ENCODE assay signal across 8 mouse cellular contexts in genomic region chr13:53783492-53783891, GRCm38 (mm10).
DNase-seq lines count a peak whose midpoint lies in the region; ATAC-seq lines count a peak whose summit lies in the region.

No protein-coding gene starts in this region.

- H3K27ac ChIP-seq in limb, embryonic 11.5 days (replicated peaks; ENCODE audit: low read depth, low read length), result no peak overlapping the region
- H3K27ac ChIP-seq in neural tube, embryonic 13.5 days (replicated peaks), result no peak overlapping the region

- DNase-seq in spleen, postnatal 10 days (ENCODE audit: low spot score in 2 of 2), result peak; percentile 5 to 48
- DNase-seq in spleen, adult 12 weeks (ENCODE audit: low spot score), result no peak
- peak; percentile 93 to 94 for DNase-seq in cerebellum, postnatal 14 days
- peak; percentile 46 to 78 for DNase-seq in frontal cortex, postnatal 25 days (ENCODE audit: low spot score in 2 of 2)
- peak; percentile 36 to 66 for DNase-seq in kidney, adult 8-10 months
- DNase-seq in limb, embryonic 11.5 days (ENCODE audit: low spot score), result peak; percentile 88
- peak; percentile 7 to 41 for DNase-seq in thymus, postnatal 10 days (ENCODE audit: low spot score in 2 of 2)

- no peaks in the 10 kb centered on the region for H3K4me1 ChIP-seq in limb, embryonic 11.5 days (ENCODE audit: control insufficient read depth, insufficient read depth, low read length)
- no peaks in the 10 kb centered on the region for H3K4me1 ChIP-seq in neural tube, embryonic 13.5 days (replicated peaks)

- H3K27me3 ChIP-seq in limb, embryonic 11.5 days (ENCODE audit: control insufficient read depth, insufficient read depth, low read length), result 0 out of 2 replicates have a peak, but pooled peaks cover 2% of the 10 kb centered on the region
- H3K27me3 ChIP-seq in neural tube, embryonic 13.5 days, result 0 out of 2 replicates have a peak, but pooled peaks cover 3% of the 10 kb centered on the region

- H3K36me3 ChIP-seq in limb, embryonic 11.5 days (ENCODE audit: control insufficient read depth, insufficient read depth, low read length), result no peaks in the 10 kb centered on the region
- no peaks in the 10 kb centered on the region for H3K36me3 ChIP-seq in neural tube, embryonic 13.5 days

- whole genome bisulfite sequencing in limb, embryonic 11.5 days, result 22% methylated on average over 6 of the region's 6 CpGs
- 22% methylated on average over 6 of the region's 6 CpGs for WGBS in neural tube, embryonic 13.5 days

- H3K4me2 ChIP-seq in limb, embryonic 11.5 days (ENCODE audit: low read depth, severe bottlenecking), result no peak overlapping the region
- no peak overlapping the region for H3K4me2 ChIP-seq in neural tube, embryonic 13.5 days

- ATAC-seq in limb, embryonic 11.5 days (ENCODE audit: insufficient number of reproducible peaks, low FRiP score, low TSS enrichment, low read depth), result peak; percentile 57; the same call in 1 of the 2 replicates
- ATAC-seq in neural tube, embryonic 13.5 days (ENCODE audit: low read depth), result peak; percentile 79

- H3K4me3 ChIP-seq in limb, embryonic 11.5 days (ENCODE audit: low read depth, low read length), result no peak overlapping the region
- no peak overlapping the region for H3K4me3 ChIP-seq in neural tube, embryonic 13.5 days

- H3K9me3 ChIP-seq in limb, embryonic 11.5 days (ENCODE audit: control insufficient read depth, low read length), result no peaks in the 10 kb centered on the region
- H3K9me3 ChIP-seq in neural tube, embryonic 13.5 days, result no peaks in the 10 kb centered on the region

- H3K9ac ChIP-seq in limb, embryonic 11.5 days (ENCODE audit: low read length), result no peak overlapping the region
- H3K9ac ChIP-seq in neural tube, embryonic 13.5 days, result no peak overlapping the region
